Mouse (Mus musculus) cortical plate, adult 2 months (tissue): ENCODE measurements around the gene Spdef. TPM values are rescaled to one million over a fixed set of nuclear protein-coding genes. Genes with fewer than 3 reads are reported as not detected.

Experiments used
- H3K27ac ChIP-seq: fragments of 200-500 bp; 2 replicates; pipeline ENCODE4 v1.5.1; 2012; ENCODE audit warnings: low read length, control low read depth, inconsistent platforms; ENCODE audit not compliant: insufficient read depth
- H3K4me1 ChIP-seq: fragments of 200-500 bp; 2 replicates; pipeline ENCODE4 v1.6.1; 2011; ENCODE audit warnings: low read length; ENCODE audit not compliant: control insufficient read depth, insufficient read depth
- H3K4me3 ChIP-seq: fragments of 200-500 bp; 2 replicates; pipeline ENCODE4 v1.5.1; 2011; ENCODE audit warnings: mild to moderate bottlenecking, low read length, control low read depth; ENCODE audit not compliant: insufficient read depth
- CTCF ChIP-seq: fragments of 200-500 bp; IDR thresholded peaks from 2 replicates; pipeline ENCODE4 v1.5.1; 2011; ENCODE audit warnings: mild to moderate bottlenecking, control low read depth, low read length; ENCODE audit not compliant: insufficient read depth; ENCODE audit errors: extremely low read depth
- POLR2A ChIP-seq: fragments of 200-500 bp; IDR thresholded peaks from 2 replicates; pipeline ENCODE4 v1.6.1; 2011; ENCODE audit warnings: mild to moderate bottlenecking, low read length, control low read depth; ENCODE audit not compliant: insufficient read depth; ENCODE audit errors: extremely low read depth
- polyA plus RNA-seq: library from polyadenylated mRNA; depleted of rRNA; stranded (reverse); fragments of >200 nt; gene quantifications from 2 replicates; pipeline ENCODE4 v1.2.3, GENCODE M21; 2012

The Spdef gene
- polyA plus RNA-seq, 1 experiment: 0.61 TPM

DNA sequence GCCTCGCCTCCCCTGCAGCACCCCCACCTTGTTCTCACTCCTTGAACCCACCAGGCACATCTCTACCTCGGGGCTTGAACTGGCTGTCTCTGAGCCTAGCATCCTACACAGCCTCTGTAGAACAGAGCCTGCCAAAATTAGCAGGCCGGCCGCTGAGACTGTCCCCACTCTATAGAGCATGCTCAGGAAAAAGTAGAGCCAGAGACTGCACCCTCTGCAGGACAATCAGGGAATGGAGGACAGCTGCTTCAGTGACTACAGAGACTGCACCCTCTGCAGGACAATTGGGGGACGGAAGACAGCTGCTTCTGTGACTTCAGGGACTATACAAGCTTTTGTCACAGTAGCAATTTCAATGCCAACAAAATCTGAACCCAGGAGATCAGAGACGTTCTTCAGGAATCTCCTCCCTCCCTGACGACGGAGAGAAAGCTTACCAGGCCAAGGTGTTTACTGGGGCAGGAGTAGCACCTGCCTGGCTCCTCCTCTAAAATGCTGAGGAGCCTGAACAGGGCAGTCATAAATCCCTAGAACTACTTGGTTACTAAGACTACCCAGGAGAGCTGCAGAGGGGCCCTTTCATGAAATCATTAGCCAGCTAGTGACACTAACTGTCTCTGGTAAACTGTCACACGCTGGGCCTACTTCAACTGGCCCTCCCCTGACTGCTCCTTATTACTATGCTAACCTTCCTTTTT lies 33.0 kb upstream of the Spdef start:
- TF ChIP-seq POLR2A (no peak), CTCF (peak; percentile 97)
- Histone ChIP-seq H3K27ac (peak overlapping the region; percentile 38; the same call in 1 of the 2 replicates), H3K4me1 (peaks cover 9% of the 10 kb centered on the region), H3K4me3 (no peak overlapping the region)

DNA sequence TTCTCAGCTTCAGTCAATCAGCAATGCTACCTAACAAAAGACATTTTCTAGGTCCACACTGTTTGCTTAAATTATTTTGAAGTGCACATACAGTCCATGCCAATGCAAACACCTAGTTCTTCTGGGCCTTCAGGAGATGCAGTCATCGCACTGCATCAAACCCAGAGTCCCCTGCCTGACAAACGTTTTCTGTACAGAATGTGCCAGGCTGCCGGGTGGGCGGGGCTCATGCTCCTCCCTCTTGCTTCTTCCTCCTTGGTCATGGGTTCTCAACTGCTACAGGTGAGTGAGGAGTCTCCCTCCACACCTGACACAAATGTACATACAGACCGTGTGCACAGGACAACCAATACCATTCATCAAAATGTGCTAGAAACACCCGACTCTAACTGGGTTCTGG lies 31.4 kb upstream of the Spdef start:
- Histone ChIP-seq H3K27ac (peak overlapping the region; percentile 30; the same call in 1 of the 2 replicates), H3K4me1 (peaks cover 15% of the 10 kb centered on the region), H3K4me3 (no peak overlapping the region)
- TF ChIP-seq POLR2A: no peak
- TF ChIP-seq CTCF: no peak

DNA sequence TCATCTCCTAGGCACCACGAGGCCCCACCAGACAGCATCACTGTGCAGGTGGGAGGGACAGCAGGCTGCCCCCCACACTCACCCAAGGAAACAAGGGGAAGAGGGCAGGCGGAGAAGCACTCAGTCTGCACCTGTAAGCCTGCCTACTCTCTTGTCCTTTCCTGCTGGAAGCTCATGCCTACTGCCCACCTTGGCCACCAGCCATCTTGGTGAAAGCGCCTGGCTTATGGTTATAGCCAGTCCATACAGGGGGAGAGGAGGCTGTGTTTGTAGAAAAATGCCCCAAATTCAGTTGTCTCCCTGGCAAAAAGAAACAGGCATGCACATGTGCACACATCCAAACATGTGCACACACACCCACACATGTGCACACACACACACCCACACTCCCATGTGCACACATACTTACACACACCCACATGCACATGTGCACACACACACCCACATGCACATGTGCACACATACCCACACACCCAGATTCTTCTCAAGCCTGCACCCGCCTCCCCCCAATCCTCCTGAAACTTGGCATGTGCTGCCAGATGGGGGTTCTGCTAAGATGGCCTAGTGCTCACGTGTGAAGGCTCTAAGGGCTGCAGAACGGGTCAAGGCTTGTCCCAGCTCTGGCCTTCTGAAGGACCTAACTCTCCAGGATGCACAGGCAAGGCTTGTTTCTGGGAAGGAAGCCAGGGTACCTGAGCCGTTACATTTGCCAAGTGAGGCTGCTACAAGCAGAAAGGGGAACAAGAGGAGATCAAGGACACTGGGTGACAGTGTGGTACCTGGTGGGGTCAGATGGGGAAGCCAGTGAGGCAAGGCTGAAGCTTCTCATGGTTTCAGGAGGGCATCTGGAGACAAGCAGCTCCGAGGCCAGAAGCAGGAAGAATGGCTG lies 22.8 kb upstream of the Spdef start:
- Histone ChIP-seq H3K27ac (0 out of 2 replicates have a peak overlapping the region, but pooled peaks have one; percentile 3), H3K4me1 (peaks cover 15% of the 10 kb centered on the region), H3K4me3 (no peak overlapping the region)
- TF ChIP-seq CTCF: no peak

GRCm38 (mm10) chr17:27750451-27750942 lies 21.7 kb upstream of the Spdef start:
- Histone ChIP-seq H3K4me3 (no peak overlapping the region), H3K27ac (no peak overlapping the region), H3K4me1 (peaks cover 10% of the 10 kb centered on the region)
- TF ChIP-seq CTCF: no peak
- TF ChIP-seq POLR2A: no peak

GRCm38 (mm10) chr17:27748123-27748522 lies 19.4 kb upstream of the Spdef start:
- peaks cover 7% of the 10 kb centered on the region for H3K4me1 ChIP-seq
- TF ChIP-seq CTCF (no peak), POLR2A (no peak)
- no peak overlapping the region for H3K4me3 ChIP-seq

DNA sequence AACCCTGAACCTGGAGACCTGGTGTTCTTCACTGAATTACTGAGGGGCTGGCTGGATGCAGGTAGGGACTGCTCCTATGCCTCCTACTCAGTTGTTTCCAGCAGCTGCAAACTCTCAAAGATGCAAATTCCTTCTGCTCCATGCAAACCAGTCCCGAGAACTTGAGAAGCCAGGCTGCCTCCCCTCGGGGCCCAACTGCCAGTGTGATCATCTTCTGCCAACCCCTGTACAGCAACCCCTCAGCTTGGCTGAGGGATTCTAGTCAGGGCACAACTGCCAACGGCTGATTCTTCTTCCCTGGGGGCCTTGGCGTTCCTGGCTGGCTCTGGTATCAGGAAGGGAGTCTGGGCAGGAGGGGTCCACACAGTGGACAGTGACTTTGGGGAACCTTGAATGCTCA lies 17.7 kb upstream of the Spdef start:
- no peak for TF ChIP-seq POLR2A
- TF ChIP-seq CTCF: no peak
- H3K27ac ChIP-seq: no peak overlapping the region
- no peak overlapping the region for H3K4me3 ChIP-seq
- H3K4me1 ChIP-seq: peaks cover 7% of the 10 kb centered on the region

More at GRCm38 (mm10) chr17:27748123-27748522, 19.4 kb upstream of the Spdef start:
- no peak overlapping the region for H3K27ac ChIP-seq

DNA sequence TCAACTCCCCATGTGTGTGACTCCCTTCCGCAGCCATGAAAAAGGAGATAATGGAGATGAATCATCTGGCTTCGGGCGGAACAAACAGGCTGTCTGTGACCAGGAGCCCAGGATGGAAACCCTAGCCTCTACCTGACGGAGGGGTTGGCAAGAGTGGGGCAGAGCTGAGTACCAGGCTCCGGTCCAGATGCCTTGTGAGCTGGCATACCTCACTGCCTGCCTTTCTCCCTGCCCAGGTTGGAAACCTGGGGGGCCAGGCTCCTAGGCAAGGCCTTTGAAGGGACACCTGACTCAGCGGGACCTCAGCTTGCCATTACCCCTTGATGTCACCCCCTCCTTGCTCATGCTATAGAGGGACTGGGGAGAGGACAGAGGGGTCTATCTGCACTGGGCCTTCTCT lies 12.2 kb upstream of the Spdef start:
- no peak overlapping the region for H3K27ac ChIP-seq
- H3K4me3 ChIP-seq: no peak overlapping the region
- no peak for TF ChIP-seq POLR2A
- TF ChIP-seq CTCF: no peak
- H3K4me1 ChIP-seq: no peaks in the 10 kb centered on the region

- H3K27ac ChIP-seq: peak overlapping the region; percentile 43
- TF ChIP-seq POLR2A: no peak
- TF ChIP-seq CTCF: no peak
Observed at GRCm38 (mm10) chr17:27734344-27735073, 5.8 kb upstream of the Spdef start.

DNA sequence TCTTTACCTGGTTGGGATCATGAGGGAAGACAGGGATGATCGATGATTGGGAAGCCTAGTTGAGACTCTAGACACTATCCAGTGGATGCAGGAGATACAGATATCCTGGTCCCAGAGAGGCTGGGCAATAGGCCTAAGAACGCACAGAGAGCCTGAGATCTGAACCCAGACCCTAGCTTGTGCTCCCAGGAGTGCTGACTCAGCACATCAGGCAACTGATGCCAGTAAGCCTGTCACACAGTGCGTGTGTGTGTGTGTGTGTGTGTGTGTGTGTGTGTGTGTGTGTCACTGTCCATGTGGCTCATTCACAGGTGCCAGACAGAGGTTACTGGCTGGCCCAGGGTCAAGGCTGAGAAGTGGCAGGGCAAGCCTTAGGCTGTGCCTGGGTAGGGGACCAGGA lies 3.9 kb upstream of the Spdef start:
- TF ChIP-seq CTCF: no peak
- no peak for TF ChIP-seq POLR2A
- Histone ChIP-seq H3K4me1 (no peaks in the 10 kb centered on the region), H3K4me3 (no peak overlapping the region), H3K27ac (no peak overlapping the region)

More at GRCm38 (mm10) chr17:27734344-27735073, 5.8 kb upstream of the Spdef start:
- no peak overlapping the region for H3K4me3 ChIP-seq
- no peaks in the 10 kb centered on the region for H3K4me1 ChIP-seq

- TF ChIP-seq CTCF (no peak), POLR2A (no peak)
- H3K27ac ChIP-seq: no peak overlapping the region
Observed at GRCm38 (mm10) chr17:27732152-27732551, 3.4 kb upstream of the Spdef start.

More at GRCm38 (mm10) chr17:27732152-27732551, 3.4 kb upstream of the Spdef start:
- no peak overlapping the region for H3K4me3 ChIP-seq
- H3K4me1 ChIP-seq: no peaks in the 10 kb centered on the region
